Mouse (Mus musculus) G1E (cell line): ENCODE measurements around the gene Naa38.

Experiments used
- CTCF ChIP-seq: IDR thresholded peaks from 2 replicates; pipeline ENCODE4 v1.5.1; 2012; ENCODE audit warnings: low read depth, low read length, inconsistent platforms, mixed read lengths
- POLR2AphosphoS5 ChIP-seq: IDR thresholded peaks from 2 replicates; pipeline ENCODE4 v1.6.1; 2012; ENCODE audit warnings: low read depth, low read length, inconsistent platforms; ENCODE audit not compliant: insufficient replicate concordance

GRCm38 (mm10) chr11:69364376-69364775 lies 30.9 kb upstream of the Naa38 start:
- TF ChIP-seq POLR2AphosphoS5 (no peak), CTCF (no peak)
